ENCODE assay signal across 27 mouse cellular contexts in genomic region chr5:107405361-107405760, GRCm38 (mm10). TPM values are rescaled to one million over a fixed set of nuclear protein-coding genes. Genes with fewer than 3 reads are reported as not detected.
A peak's percentile ranks its signal among the peaks of the same experiment; 100 is the strongest.
DNase-seq lines count a peak whose midpoint lies in the region; ATAC-seq and TF ChIP-seq lines count a peak whose summit lies in the region.
"Had no signal": no experiment of that assay in that cellular context is flagged by ENCODE, and none has a peak within 500 bp of the region (broad histone marks: within the 10 kb centered on the region; RNA-seq: fewer than 3 reads in every experiment).

No protein-coding gene starts in this region.

- H3K36me3 ChIP-seq in forebrain, postnatal 0 days (ENCODE audit: insufficient read depth): no peaks in the 10 kb centered on the region
- H3K36me3 ChIP-seq in forebrain, embryonic 14.5 days (ENCODE audit: control insufficient read depth, insufficient read depth, low read length): no peaks in the 10 kb centered on the region
- H3K36me3 ChIP-seq in limb, embryonic 10.5 days: no peaks in the 10 kb centered on the region
- H3K36me3 ChIP-seq: heart, embryonic 13.5 days; hindbrain, embryonic 15.5 days; liver, embryonic 12.5 days; midbrain, embryonic 12.5 days; neural tube, embryonic 15.5 days had no signal

- intact Hi-C loops in left cerebral cortex, postnatal 36 days (cut with DNase I): loop anchor here (2.0 kb wide), 1 partner anchor 93 kb away; no protein-coding TSS in a partner anchor

- H3K4me1 ChIP-seq in forebrain, postnatal 0 days (ENCODE audit: insufficient read depth): no peaks in the 10 kb centered on the region
- H3K4me1 ChIP-seq in forebrain, embryonic 14.5 days (ENCODE audit: control insufficient read depth, insufficient read depth, low read length): no peaks in the 10 kb centered on the region
- H3K4me1 ChIP-seq in limb, embryonic 10.5 days: peaks cover 15% of the 10 kb centered on the region

- H3K4me3 ChIP-seq in forebrain, postnatal 0 days (ENCODE audit: low read depth, low read length): no peak overlapping the region
- no peak overlapping the region for H3K4me3 ChIP-seq in forebrain, embryonic 14.5 days (ENCODE audit: low read depth, low read length)
- no peak overlapping the region for H3K4me3 ChIP-seq in limb, embryonic 10.5 days
- H3K4me3 ChIP-seq: erythroblast, embryonic 14.5 days; heart, embryonic 13.5 days; hindbrain, embryonic 15.5 days; liver, embryonic 12.5 days; midbrain, embryonic 12.5 days; myocyte; neural tube, embryonic 15.5 days had no signal

- peak overlapping the region; percentile 45; the same call in 1 of the 2 replicates for H3K27ac ChIP-seq in forebrain, postnatal 0 days (ENCODE audit: low read depth, low read length)
- H3K27ac ChIP-seq in forebrain, embryonic 14.5 days (ENCODE audit: low read depth, low read length): no peak overlapping the region
- H3K27ac ChIP-seq in limb, embryonic 10.5 days: no peak overlapping the region
- H3K27ac ChIP-seq: heart, embryonic 13.5 days; hindbrain, embryonic 15.5 days; liver, embryonic 12.5 days; midbrain, embryonic 12.5 days; neural tube, embryonic 15.5 days had no signal

- 76% methylated on average over 4 of the region's 4 CpGs for WGBS in forebrain, postnatal 0 days
- WGBS in forebrain, embryonic 14.5 days: 83% methylated on average over 4 of the region's 4 CpGs
- WGBS in limb, embryonic 10.5 days: 94% methylated on average over 4 of the region's 4 CpGs

- H3K9ac ChIP-seq in forebrain, postnatal 0 days: no peak overlapping the region
- H3K9ac ChIP-seq in forebrain, embryonic 14.5 days (ENCODE audit: low read length): no peak overlapping the region
- H3K9ac ChIP-seq: heart, embryonic 13.5 days; hindbrain, embryonic 15.5 days; liver, embryonic 12.5 days; lung, embryonic 14.5 days; midbrain, embryonic 12.5 days; neural tube, embryonic 15.5 days had no signal

- H3K27me3 ChIP-seq in forebrain, postnatal 0 days (ENCODE audit: insufficient read depth, low read length): no peaks in the 10 kb centered on the region
- H3K27me3 ChIP-seq in forebrain, embryonic 14.5 days (replicated peaks; ENCODE audit: control insufficient read depth, insufficient read depth, low read length): peaks cover 25% of the 10 kb centered on the region
- peaks cover 63% of the 10 kb centered on the region for H3K27me3 ChIP-seq in limb, embryonic 10.5 days (ENCODE audit: low read depth, poor library complexity, severe bottlenecking)
- H3K27me3 ChIP-seq: CH12.LX had no signal

- no peak for TF ChIP-seq CTCF in forebrain, postnatal 0 days (IDR thresholded peaks at IDR 0.05; ENCODE audit: low read depth)

- no peaks in the 10 kb centered on the region for H3K9me3 ChIP-seq in forebrain, postnatal 0 days (ENCODE audit: low read length)
- no peaks in the 10 kb centered on the region for H3K9me3 ChIP-seq in forebrain, embryonic 14.5 days (replicated peaks; ENCODE audit: control insufficient read depth, low read length)
- no peaks in the 10 kb centered on the region for H3K9me3 ChIP-seq in limb, embryonic 10.5 days (replicated peaks)
- H3K9me3 ChIP-seq: heart, embryonic 13.5 days; hindbrain, embryonic 15.5 days; liver, embryonic 12.5 days; midbrain, embryonic 12.5 days; neural tube, embryonic 15.5 days had no signal

- no peak for ATAC-seq in forebrain, postnatal 0 days
- no peak for ATAC-seq in forebrain, embryonic 14.5 days
- ATAC-seq: liver, embryonic 12.5 days had no signal

- H3K4me2 ChIP-seq in forebrain, postnatal 0 days (ENCODE audit: low read depth): peak overlapping the region; percentile 94
- H3K4me2 ChIP-seq in forebrain, embryonic 14.5 days (ENCODE audit: low read length): no peak overlapping the region
- H3K4me2 ChIP-seq: heart, embryonic 13.5 days; hindbrain, embryonic 15.5 days; liver, embryonic 12.5 days; lung, embryonic 14.5 days; midbrain, embryonic 12.5 days; neural tube, embryonic 15.5 days had no signal

- peak; percentile 16 for DNase-seq in forebrain, postnatal 0 days
- no peak for DNase-seq in forebrain, embryonic 14.5 days (ENCODE audit: low spot score)
- DNase-seq in brain, adult 2 months (ENCODE audit: low read depth, low spot score): peak; percentile 91
- peak; percentile 59 to 84 for DNase-seq in frontal cortex, postnatal 36 days (ENCODE audit: low spot score in 2 of 2)
- DNase-seq in left cerebral cortex, postnatal 36 days (ENCODE audit: low spot score in 2 of 2): peak; percentile 65 to 71
- DNase-seq in retina, embryonic 14.5 days (ENCODE audit: low spot score): no peak
- DNase-seq in thymus, postnatal 0 days (ENCODE audit: low spot score): no peak
- no peak for DNase-seq in limb, embryonic 10.5 days (ENCODE audit: low spot score)
- DNase-seq: cerebellum, adult 11 months; cerebellum, postnatal 36 days; heart, adult 11 months; heart, postnatal 36 days; kidney, adult 11 months; kidney, postnatal 10 days; lung, embryonic 14.5 days had no signal

RNA-seq across cellular contexts. Expression of gene Ephx4, which starts 2.8 kb away (rescaled TPM):
- total RNA-seq in forebrain, postnatal 0 days (2014; rRNA removed): 12.9 and 15.4 TPM in 2 replicates
- polyA plus RNA-seq in forebrain, postnatal 0 days (2015; fragmentation: Nextera tagmentation; extraction: Ambion mirVana): 18.0 and 20.2 TPM in 2 replicates
- 5.5 and 8.4 TPM in 2 replicates for polyA plus RNA-seq in forebrain, embryonic 14.5 days (2014; fragmentation: Nextera tagmentation; extraction: Ambion mirVana)
- 10 to 100 TPM; 73.7 to 91.4 TPM for total RNA-seq in left cerebral cortex, postnatal 36 days (2021)
- polyA plus RNA-seq in thymus, postnatal 0 days (2015; fragmentation: Nextera tagmentation; extraction: Ambion mirVana): 1.6 and 2.3 TPM in 2 replicates
- polyA plus RNA-seq in limb, embryonic 10.5 days (2016; fragmentation: Nextera tagmentation; extraction: Ambion mirVana): 0.36 TPM in 2 replicates
- polyA plus RNA-seq: erythroblast, embryonic 14.5 days; liver, embryonic 12.5 days; myocyte had no signal

RNA-seq across cellular contexts. Expression of gene Lpcat2b, which starts 26.0 kb away (rescaled TPM):
- not detected in 2 replicates for total RNA-seq in forebrain, postnatal 0 days (2014; rRNA removed)
- polyA plus RNA-seq in forebrain, postnatal 0 days (2015; fragmentation: Nextera tagmentation; extraction: Ambion mirVana): 0.05 TPM in 1 of 2 replicates, not detected in the other
- not detected in 2 replicates for polyA plus RNA-seq in forebrain, embryonic 14.5 days (2014; fragmentation: Nextera tagmentation; extraction: Ambion mirVana)
- under 1 TPM in 1 of 2 experiments, not detected in 1; 0.18 TPM for total RNA-seq in left cerebral cortex, postnatal 36 days (2021)
- polyA plus RNA-seq in thymus, postnatal 0 days (2015; fragmentation: Nextera tagmentation; extraction: Ambion mirVana): not detected in 2 replicates
- not detected in 2 replicates for polyA plus RNA-seq in limb, embryonic 10.5 days (2016; fragmentation: Nextera tagmentation; extraction: Ambion mirVana)
- total RNA-seq: adrenal gland, adult 18-20 months; CH12.LX; heart, postnatal 36 days had no signal
- polyA plus RNA-seq: brain, embryonic 14.5 days; embryonic facial prominence, embryonic 11.5 days; erythroblast, embryonic 14.5 days; heart, embryonic 13.5 days; hindbrain, embryonic 15.5 days; limb, embryonic 11.5 days; liver, embryonic 12.5 days; lung, embryonic 14.5 days; midbrain, embryonic 12.5 days; myocyte; neural tube, embryonic 15.5 days had no signal

RNA-seq across cellular contexts. Expression of gene Btbd8, which starts 32.4 kb away (rescaled TPM):
- 51.8 and 52.5 TPM in 2 replicates for total RNA-seq in forebrain, postnatal 0 days (2014; rRNA removed)
- 19.1 and 26.3 TPM in 2 replicates for polyA plus RNA-seq in forebrain, postnatal 0 days (2015; fragmentation: Nextera tagmentation; extraction: Ambion mirVana)
- polyA plus RNA-seq in forebrain, embryonic 14.5 days (2014; fragmentation: Nextera tagmentation; extraction: Ambion mirVana): 16.2 and 22.1 TPM in 2 replicates
- 100 to 1,000 TPM; 159 to 177 TPM for total RNA-seq in left cerebral cortex, postnatal 36 days (2021)
- polyA plus RNA-seq in thymus, postnatal 0 days (2015; fragmentation: Nextera tagmentation; extraction: Ambion mirVana): 10.0 and 10.8 TPM in 2 replicates
- polyA plus RNA-seq in limb, embryonic 10.5 days (2016; fragmentation: Nextera tagmentation; extraction: Ambion mirVana): 3.0 and 4.0 TPM in 2 replicates

Comparison
In these comparisons a context has a peak if more than half of its experiments do, and no peak if none do; other contexts are left out.
1. DNase-seq: peak in forebrain, postnatal 0 days (single experiment), brain, adult 2 months (single experiment), frontal cortex, postnatal 36 days (2 of 2) and left cerebral cortex, postnatal 36 days (2 of 2); none in forebrain, embryonic 14.5 days (single experiment), retina, embryonic 14.5 days (single experiment), thymus, postnatal 0 days (single experiment) and limb, embryonic 10.5 days (single experiment).